Mouse (Mus musculus) midbrain, embryonic 15.5 days (tissue): ENCODE measurements around the gene Egfl7. TPM values are rescaled to one million over a fixed set of nuclear protein-coding genes. Genes with fewer than 3 reads are reported as not detected.

Experiments used
- ATAC-seq: fragments of 200-750 bp; cut with Nextera tagmentation; replicated peaks from 2 replicates; pipeline ENCODE4 v1.8.0; 2017; ENCODE audit warnings: moderate TSS enrichment
- H3K27ac ChIP-seq: fragments of 300-500 bp; sonication (generic); 2 replicates; pipeline ENCODE4 v1.5.1; 2015; ENCODE audit warnings: mild to moderate bottlenecking, inconsistent platforms
- H3K27me3 ChIP-seq: fragments of 300-500 bp; sonication (generic); replicated peaks from 2 replicates; pipeline ENCODE4 v1.6.1; 2015; ENCODE audit warnings: inconsistent platforms
- H3K36me3 ChIP-seq: fragments of 300-500 bp; sonication (generic); replicated peaks from 2 replicates; pipeline ENCODE4 v1.6.1; 2015; ENCODE audit warnings: inconsistent platforms
- H3K4me1 ChIP-seq: fragments of 300-500 bp; sonication (generic); 2 replicates; pipeline ENCODE4 v1.6.1; 2015; ENCODE audit warnings: inconsistent platforms
- H3K4me2 ChIP-seq: fragments of 300-500 bp; sonication (generic); 2 replicates; pipeline ENCODE4 v1.6.1; 2015; ENCODE audit warnings: inconsistent platforms, mild to moderate bottlenecking, moderate library complexity
- H3K4me3 ChIP-seq: fragments of 300-500 bp; sonication (generic); 2 replicates; pipeline ENCODE4 v1.5.1; 2015; ENCODE audit warnings: mild to moderate bottlenecking, inconsistent platforms
- H3K9ac ChIP-seq: fragments of 300-500 bp; sonication (generic); 2 replicates; pipeline ENCODE4 v1.6.1; 2015; ENCODE audit warnings: mild to moderate bottlenecking, inconsistent platforms
- H3K9me3 ChIP-seq: fragments of 300-500 bp; sonication (generic); 2 replicates; pipeline ENCODE4 v1.6.1; 2016; ENCODE audit warnings: inconsistent platforms
- WGBS: fragments of 180-500 bp; shearing (Covaris S2); methylation state at CpG from one replicate; pipeline ENCODE4 v1.1.7; 2015; ENCODE audit warnings: mixed read lengths; 5-methylcytosine and 5-hydroxymethylcytosine counted together
- polyA plus RNA-seq: library from polyadenylated mRNA; unstranded; fragments of >200 nt; fragmentation: Nextera tagmentation; extraction: Ambion mirVana; gene quantifications from 2 replicates; pipeline ENCODE4 v1.2.1, GENCODE M21; 2015

Egfl7 gene
- polyA plus RNA-seq, 1 experiment from 2014 or later: 71.8 TPM

DNA sequence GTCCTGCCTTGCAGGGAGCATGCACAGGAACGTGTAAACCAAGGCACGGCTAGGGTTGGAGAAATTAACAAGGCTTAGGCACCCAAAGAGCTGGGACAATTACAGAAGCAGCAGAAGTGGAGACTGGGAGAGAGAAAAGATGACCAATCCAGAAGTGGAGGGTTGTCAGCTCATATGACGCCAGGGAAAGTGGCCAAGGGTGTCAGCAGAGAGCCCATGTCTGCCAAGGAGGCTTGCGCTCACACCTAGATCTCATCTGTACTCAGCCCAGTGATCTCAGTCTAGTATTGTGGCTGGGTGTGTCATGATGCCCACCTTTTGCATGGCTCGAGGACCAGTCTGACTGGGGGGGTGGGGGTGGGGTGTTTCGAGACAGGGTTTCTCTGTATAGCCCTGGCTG is 5.9 kb downstream of the Egfl7 start:
- Histone ChIP-seq H3K4me2 (no peak overlapping the region), H3K36me3 (no peaks in the 10 kb centered on the region), H3K9me3 (no peaks in the 10 kb centered on the region), H3K4me3 (peak overlapping the region; percentile 4; the same call in 1 of the 2 replicates), H3K27me3 (no peaks in the 10 kb centered on the region), H3K27ac (no peak overlapping the region), H3K9ac (no peak overlapping the region), H3K4me1 (peaks cover 12% of the 10 kb centered on the region)
- WGBS: 69% methylated on average over 6 of the region's 6 CpGs
- ATAC-seq: peak; percentile 31; the same call in 1 of the 2 replicates

DNA sequence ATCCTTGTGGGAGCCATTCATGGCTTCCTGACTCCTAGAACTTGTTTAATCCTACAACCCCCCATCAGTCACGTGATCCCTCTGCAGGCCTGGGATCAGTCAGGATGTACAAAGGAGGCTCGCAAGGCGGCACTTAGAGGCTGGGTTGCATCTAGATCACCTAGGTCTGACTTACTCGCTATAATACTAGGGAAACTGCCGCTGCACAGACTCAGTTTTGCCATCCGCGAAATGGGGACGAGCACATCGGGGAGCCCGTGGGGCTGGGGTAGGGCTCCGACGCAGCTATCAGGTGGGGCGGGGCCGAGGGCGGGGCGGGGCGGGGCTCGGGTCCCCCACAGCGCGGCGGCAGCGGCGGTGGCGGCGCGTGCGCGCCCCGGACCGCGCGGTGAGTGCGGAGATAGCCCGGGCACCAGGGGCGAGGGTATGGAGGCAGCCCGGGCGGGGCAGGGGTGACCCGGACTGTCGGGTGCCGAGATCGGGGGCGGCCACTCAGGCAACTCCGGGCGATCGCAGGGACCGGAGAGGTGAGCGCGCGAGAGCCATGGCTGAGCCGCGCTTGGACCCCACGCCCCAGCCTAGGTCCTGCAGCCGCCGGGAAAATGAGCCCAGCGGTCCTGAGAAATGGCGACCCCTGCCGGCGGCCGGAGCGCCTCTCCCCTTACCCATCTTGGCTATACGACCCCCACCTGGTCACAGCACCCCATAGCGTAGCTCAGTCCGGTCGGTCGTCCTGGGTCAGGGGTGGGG is 6.7 kb downstream of the Egfl7 start, which contains the start of gene Gm20532:
Gm20532 (plus strand) TSS at position 346 of the 750 bp plus-strand sequence.
- ATAC-seq: peak; percentile 81

DNA sequence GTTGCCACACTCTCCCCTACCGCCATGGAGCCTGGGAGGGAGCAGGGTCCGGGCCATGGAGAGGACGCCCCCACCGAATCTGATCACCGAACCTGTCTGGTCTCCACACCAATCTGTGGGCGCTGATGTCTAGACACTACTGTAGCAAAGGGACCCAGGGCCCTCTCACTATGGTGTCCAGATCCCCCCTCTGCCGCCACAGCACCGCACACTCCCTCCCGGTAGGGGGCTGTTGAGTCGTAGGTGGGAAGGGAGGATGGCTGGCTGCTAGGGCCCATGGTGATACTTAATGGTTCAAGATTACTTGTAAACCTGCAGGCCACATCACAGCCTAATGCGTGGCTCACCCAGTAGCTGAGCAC is 7.2 kb downstream of the Egfl7 start:
- H3K9me3 ChIP-seq: no peaks in the 10 kb centered on the region
- no peaks in the 10 kb centered on the region for H3K27me3 ChIP-seq
- H3K36me3 ChIP-seq: no peaks in the 10 kb centered on the region
- H3K9ac ChIP-seq: peak overlapping the region; percentile 43
- no peak overlapping the region for H3K27ac ChIP-seq
- ATAC-seq: peak; percentile 70; the same call in 1 of the 2 replicates
- peak overlapping the region; percentile 50 for H3K4me3 ChIP-seq
- WGBS: 7% methylated on average over 11 of the region's 11 CpGs
- peaks cover 12% of the 10 kb centered on the region for H3K4me1 ChIP-seq
- peak overlapping the region; percentile 74 for H3K4me2 ChIP-seq

More for the DNA sequence above, 6.7 kb downstream of the Egfl7 start, which contains the start of gene Gm20532:
- Histone ChIP-seq H3K4me1 (peaks cover 12% of the 10 kb centered on the region), H3K9ac (peak within 1 kb of the TSS; percentile 43), H3K27ac (no peak within 1 kb of the TSS), H3K36me3 (no peaks in the 10 kb centered on the region), H3K4me2 (peak within 1 kb of the TSS; percentile 74), H3K4me3 (peak within 1 kb of the TSS; percentile 50), H3K9me3 (no peaks in the 10 kb centered on the region), H3K27me3 (no peaks in the 10 kb centered on the region)
- WGBS: under 1% methylated on average over 65 of the region's 65 CpGs

DNA sequence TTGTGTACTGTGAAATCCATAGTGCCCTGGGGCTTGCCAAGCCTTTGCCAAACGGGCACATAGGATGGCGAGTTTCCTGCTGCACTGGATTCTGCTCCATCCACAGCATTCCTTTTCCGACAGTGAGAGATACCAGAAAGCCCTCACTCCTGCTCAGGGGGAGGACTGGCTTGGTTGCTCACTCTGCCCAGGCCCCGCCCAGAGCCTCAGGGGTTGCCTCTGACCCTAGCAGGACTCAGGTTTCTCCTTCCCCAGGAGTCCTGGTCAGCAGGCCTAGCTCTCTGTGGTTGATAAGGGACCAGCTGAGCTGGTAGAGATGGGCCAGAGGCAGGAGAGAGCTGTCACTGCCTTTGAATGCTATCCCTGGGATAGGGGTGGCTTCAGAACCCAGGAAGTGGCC is 8.8 kb downstream of the Egfl7 start:
- 59% methylated on average over 4 of the region's 4 CpGs for WGBS
- no peak overlapping the region for H3K4me2 ChIP-seq

DNA sequence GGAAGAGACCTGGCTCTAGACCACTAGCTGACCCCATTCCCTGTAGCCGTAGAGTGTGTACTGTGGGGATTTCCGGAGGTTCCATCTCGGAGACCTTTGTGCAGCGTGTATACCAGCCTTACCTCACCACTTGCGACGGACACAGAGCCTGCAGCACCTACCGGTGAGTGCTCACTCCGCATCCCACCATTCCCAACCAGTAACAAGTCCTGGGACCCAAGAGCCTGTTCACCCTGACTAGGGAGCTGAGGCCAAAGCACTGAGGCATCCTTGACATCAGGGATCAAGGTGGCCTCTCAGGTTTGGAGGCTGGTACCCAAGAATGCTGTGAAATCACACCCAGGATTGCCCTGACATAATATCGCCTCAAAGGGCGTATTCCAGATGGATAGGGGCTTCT is 9.5 kb downstream of the Egfl7 start:
- H3K36me3 ChIP-seq: no peaks in the 10 kb centered on the region
- H3K27me3 ChIP-seq: no peaks in the 10 kb centered on the region
- peaks cover 12% of the 10 kb centered on the region for H3K4me1 ChIP-seq
- no peak overlapping the region for H3K4me3 ChIP-seq
- no peak overlapping the region for H3K27ac ChIP-seq
- whole genome bisulfite sequencing: 84% methylated on average over 10 of the region's 10 CpGs
- no peaks in the 10 kb centered on the region for H3K9me3 ChIP-seq
- no peak overlapping the region for H3K9ac ChIP-seq
- H3K4me2 ChIP-seq: no peak overlapping the region
- no peak for ATAC-seq

More for the DNA sequence above, 8.8 kb downstream of the Egfl7 start:
- H3K27me3 ChIP-seq: no peaks in the 10 kb centered on the region
- H3K36me3 ChIP-seq: no peaks in the 10 kb centered on the region
- peaks cover 12% of the 10 kb centered on the region for H3K4me1 ChIP-seq
- no peak overlapping the region for H3K27ac ChIP-seq
- H3K4me3 ChIP-seq: no peak overlapping the region
- H3K9ac ChIP-seq: no peak overlapping the region
- ATAC-seq: no peak
- H3K9me3 ChIP-seq: no peaks in the 10 kb centered on the region

DNA sequence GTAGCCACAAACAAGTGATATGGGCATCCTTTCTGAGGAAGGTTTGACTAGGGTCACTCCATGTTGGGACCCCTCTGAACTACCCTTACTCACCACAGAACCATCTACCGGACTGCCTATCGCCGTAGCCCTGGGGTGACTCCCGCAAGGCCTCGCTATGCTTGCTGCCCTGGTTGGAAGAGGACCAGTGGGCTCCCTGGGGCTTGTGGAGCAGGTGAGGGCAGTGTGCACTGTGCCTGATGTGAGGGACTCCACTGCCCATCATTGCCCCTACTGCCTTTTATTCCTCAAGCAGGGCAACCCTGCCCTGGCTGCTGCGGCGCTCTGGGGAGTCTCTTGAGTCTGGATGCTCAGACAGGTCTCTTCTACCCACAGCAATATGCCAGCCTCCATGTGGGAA is 10.5 kb downstream of the Egfl7 start:
- ATAC-seq: no peak
- no peaks in the 10 kb centered on the region for H3K27me3 ChIP-seq
- no peak overlapping the region for H3K27ac ChIP-seq
- no peak overlapping the region for H3K4me2 ChIP-seq
- no peak overlapping the region for H3K9ac ChIP-seq
- H3K9me3 ChIP-seq: no peaks in the 10 kb centered on the region
- H3K4me1 ChIP-seq: peaks cover 12% of the 10 kb centered on the region
- 93% methylated on average over 7 of the region's 7 CpGs for WGBS
- H3K36me3 ChIP-seq: no peaks in the 10 kb centered on the region
- H3K4me3 ChIP-seq: no peak overlapping the region

DNA sequence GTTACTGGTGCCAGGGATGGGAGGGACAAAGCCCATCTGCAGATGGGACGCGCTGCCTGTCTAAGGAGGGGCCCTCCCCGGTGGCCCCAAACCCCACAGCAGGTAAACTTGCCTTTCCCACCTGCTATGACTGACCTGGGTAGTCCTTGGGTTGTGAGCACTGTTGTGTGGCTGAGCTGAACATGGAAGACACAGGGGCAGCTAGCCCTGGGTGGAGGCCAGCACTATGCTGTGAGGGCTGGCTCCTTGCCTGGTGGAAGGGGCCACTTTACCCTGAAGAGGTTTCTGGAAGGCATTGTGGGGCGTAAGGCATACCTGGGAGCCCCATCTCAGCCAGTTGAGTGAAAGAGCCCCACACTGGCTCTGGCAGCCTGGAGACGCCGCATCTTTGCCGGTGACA is 11.1 kb downstream of the Egfl7 start:
- H3K4me2 ChIP-seq: no peak overlapping the region
- WGBS: 91% methylated on average over 7 of the region's 7 CpGs
- H3K4me1 ChIP-seq: peaks cover 12% of the 10 kb centered on the region
- H3K4me3 ChIP-seq: no peak overlapping the region
- no peaks in the 10 kb centered on the region for H3K27me3 ChIP-seq
- ATAC-seq: no peak
- H3K9ac ChIP-seq: no peak overlapping the region
- no peaks in the 10 kb centered on the region for H3K9me3 ChIP-seq
- no peaks in the 10 kb centered on the region for H3K36me3 ChIP-seq
- no peak overlapping the region for H3K27ac ChIP-seq

DNA sequence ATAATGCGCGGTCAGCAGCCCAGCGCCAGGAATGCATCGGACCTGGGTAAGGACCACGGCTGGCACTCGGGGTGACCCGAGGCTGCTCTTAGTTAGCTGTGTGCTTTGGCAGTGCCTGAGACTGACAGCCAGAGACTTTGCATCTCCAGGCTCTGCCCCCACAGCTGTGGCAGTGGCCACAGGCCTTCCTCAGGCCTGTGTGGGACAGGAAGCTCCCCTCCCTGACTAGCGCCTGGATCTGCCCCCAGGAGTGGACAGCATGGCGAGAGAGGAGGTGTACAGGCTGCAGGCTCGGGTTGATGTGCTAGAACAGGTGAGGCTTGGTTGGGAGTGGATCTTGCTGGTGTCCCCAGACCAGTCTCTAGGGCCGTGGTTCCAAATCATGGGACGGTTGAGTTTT is 11.6 kb downstream of the Egfl7 start:
- Histone ChIP-seq H3K27ac (no peak overlapping the region), H3K4me1 (peaks cover 9% of the 10 kb centered on the region), H3K36me3 (no peaks in the 10 kb centered on the region), H3K4me2 (no peak overlapping the region), H3K9me3 (no peaks in the 10 kb centered on the region), H3K27me3 (no peaks in the 10 kb centered on the region), H3K9ac (no peak overlapping the region), H3K4me3 (no peak overlapping the region)
- no peak for ATAC-seq
- WGBS: 83% methylated on average over 12 of the region's 12 CpGs

DNA sequence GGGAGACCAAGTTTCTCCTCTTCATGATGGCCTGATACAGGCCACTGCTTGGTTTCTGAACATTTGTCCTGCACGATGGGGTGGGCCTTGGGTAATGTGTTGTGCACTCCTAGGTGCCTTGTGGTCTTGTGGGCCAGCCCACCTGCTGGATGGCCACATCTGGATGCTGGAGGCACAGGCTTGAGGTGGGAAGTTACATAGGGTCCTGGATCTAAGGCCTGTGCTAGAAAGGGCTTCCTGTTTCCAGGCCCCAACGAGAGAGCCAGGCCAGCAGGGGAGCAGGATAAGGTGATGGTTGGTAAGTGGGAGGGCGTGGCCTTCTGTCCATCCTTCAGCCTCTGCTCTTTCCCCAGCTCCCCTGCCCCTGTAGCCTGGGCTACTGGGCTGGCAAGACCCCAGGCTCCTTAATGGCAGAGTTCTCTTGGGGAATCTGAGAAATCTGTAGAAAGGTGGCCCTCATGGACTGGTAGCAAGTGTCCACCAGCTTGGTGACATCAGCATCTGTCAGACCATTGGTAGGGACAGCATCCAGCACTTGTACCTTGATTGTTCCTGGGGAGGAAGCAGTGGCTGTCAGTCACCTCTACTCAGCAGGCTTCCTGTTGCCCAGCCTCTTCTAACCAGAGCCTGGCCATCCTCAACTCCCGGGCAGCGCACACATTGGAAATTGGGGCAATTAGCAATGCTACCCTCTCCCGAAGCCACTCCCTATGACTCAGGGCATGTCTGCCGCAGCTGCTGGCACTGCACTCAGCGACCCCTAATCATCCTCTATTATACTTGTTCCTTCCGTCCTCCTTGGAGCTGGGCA is 13.6 kb downstream of the Egfl7 start:
- Histone ChIP-seq H3K27ac (no peak overlapping the region), H3K4me2 (no peak overlapping the region), H3K9ac (no peak overlapping the region), H3K36me3 (no peaks in the 10 kb centered on the region), H3K4me1 (no peaks in the 10 kb centered on the region), H3K9me3 (no peaks in the 10 kb centered on the region), H3K27me3 (no peaks in the 10 kb centered on the region), H3K4me3 (no peak overlapping the region)
- 79% methylated on average over 9 of the region's 9 CpGs for WGBS
- no peak for ATAC-seq

DNA sequence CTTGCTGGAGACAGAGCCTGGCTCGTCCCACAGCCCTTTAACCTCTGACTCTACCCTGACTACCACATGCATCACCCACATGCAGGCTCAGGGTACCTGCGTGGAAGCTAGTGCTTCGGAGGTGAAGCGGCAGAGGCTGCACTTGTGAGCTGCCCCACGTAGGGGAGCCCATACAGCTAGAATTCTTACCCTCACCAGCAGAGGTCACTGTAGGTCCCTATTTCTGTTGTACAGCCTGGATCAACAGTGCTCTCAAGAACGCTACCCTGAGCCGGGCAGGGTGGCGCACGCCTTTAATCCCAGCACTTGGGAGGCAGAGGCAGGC is 14.2 kb downstream of the Egfl7 start:
- 72% methylated on average over 9 of the region's 9 CpGs for WGBS
- H3K4me3 ChIP-seq: no peak overlapping the region
- H3K4me2 ChIP-seq: no peak overlapping the region
- H3K4me1 ChIP-seq: no peaks in the 10 kb centered on the region
- H3K27ac ChIP-seq: no peak overlapping the region
- H3K9me3 ChIP-seq: no peaks in the 10 kb centered on the region
- no peak overlapping the region for H3K9ac ChIP-seq
- no peaks in the 10 kb centered on the region for H3K36me3 ChIP-seq
- no peak for ATAC-seq
- H3K27me3 ChIP-seq: no peaks in the 10 kb centered on the region

DNA sequence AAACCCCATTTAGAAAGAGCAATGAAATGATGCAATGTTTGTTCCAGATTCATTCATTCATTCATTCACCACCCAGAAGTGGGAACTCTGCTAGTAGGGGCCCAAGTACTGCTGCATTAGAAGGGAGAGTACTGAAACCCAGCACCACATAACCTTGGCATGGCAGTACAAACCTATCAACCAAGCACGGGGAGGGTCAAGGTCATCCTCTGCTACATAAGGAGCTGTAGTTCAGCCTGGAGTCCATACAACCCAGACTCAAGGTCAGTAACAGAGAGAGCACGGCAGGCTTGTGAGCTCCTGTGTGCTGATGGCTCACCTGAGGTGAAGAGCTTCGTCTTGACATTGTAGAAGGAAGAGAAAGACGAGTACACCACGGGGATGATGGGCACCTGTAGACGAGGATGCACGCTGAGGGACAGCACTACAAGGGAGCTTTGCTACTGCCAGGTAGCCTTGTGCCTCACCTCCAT is 14.7 kb downstream of the Egfl7 start:
- no peak overlapping the region for H3K4me3 ChIP-seq
- no peaks in the 10 kb centered on the region for H3K4me1 ChIP-seq
- H3K9ac ChIP-seq: no peak overlapping the region
- H3K4me2 ChIP-seq: no peak overlapping the region
- no peak for ATAC-seq
- no peaks in the 10 kb centered on the region for H3K36me3 ChIP-seq
- H3K9me3 ChIP-seq: no peaks in the 10 kb centered on the region
- 90% methylated on average over 7 of the region's 7 CpGs for WGBS
- no peaks in the 10 kb centered on the region for H3K27me3 ChIP-seq
- no peak overlapping the region for H3K27ac ChIP-seq

DNA sequence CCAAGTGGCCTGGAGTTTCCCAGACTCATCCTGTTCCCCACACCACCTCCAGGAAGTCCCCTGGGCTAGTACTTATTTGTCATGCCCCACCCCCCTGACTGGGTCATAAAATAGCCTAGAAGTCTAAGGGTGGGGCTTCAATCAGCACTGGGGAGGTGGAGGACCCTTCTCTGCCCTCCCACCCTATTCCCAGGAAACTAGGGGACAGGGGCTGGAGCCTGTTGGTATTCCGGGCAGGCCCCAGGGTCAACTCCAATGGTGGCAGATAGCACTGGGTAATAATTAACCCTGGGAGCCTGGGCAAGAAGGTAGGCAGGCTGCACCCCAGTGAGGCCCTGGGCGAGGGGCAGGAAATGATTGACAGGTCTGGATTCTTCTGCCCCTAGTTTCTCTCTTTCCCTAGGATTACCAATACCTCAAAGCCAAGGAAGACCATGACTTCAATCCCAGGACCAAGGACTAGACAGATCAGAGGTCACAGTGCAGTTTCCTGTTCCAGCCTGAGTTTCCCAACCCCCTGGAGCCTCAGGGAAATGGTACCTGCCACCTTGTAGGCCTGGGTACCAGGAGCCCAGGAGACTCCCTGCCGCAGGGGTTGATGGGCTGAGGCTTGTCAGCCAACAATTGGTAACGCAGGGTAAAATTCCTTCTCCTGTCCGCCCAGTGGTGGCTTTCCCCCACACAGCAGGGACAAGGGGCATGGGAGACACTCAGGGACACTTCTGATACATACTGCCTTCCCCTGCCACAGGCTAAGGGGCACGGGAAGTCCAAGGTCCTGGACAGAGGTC is 15.3 kb downstream of the Egfl7 start:
- H3K27me3 ChIP-seq: no peaks in the 10 kb centered on the region
- 83% methylated on average over 6 of the region's 6 CpGs for WGBS
- H3K4me1 ChIP-seq: no peaks in the 10 kb centered on the region
- ATAC-seq: no peak
- no peak overlapping the region for H3K4me2 ChIP-seq
- H3K36me3 ChIP-seq: no peaks in the 10 kb centered on the region
- H3K9me3 ChIP-seq: no peaks in the 10 kb centered on the region
- no peak overlapping the region for H3K4me3 ChIP-seq
- H3K9ac ChIP-seq: no peak overlapping the region
- H3K27ac ChIP-seq: no peak overlapping the region
